18 mouse cellular contexts compared by ENCODE assay signal in genomic region chr11:101886436-101886835, GRCm38 (mm10). TPM values are rescaled to one million over a fixed set of nuclear protein-coding genes. Genes with fewer than 3 reads are reported as not detected.
DNase-seq lines count a peak whose midpoint lies in the region; ATAC-seq and TF ChIP-seq lines count a peak whose summit lies in the region.
"Had no signal": no experiment of that assay in that cellular context is flagged by ENCODE, and none has a peak within 500 bp of the region (broad histone marks: within the 10 kb centered on the region; RNA-seq: fewer than 3 reads in every experiment).

No protein-coding gene starts in this region.

- no peak overlapping the region for H3K4me3 ChIP-seq in heart, adult 2 months
- no peak overlapping the region for H3K4me3 ChIP-seq in hindbrain, embryonic 13.5 days
- no peak overlapping the region for H3K4me3 ChIP-seq in hindbrain, postnatal 0 days (ENCODE audit: low read length)
- no peak overlapping the region for H3K4me3 ChIP-seq in midbrain, embryonic 10.5 days
- H3K4me3 ChIP-seq in midbrain, embryonic 15.5 days, result no peak overlapping the region
- H3K4me3 ChIP-seq: embryonic facial prominence, embryonic 13.5 days; forebrain, embryonic 13.5 days; neural tube, embryonic 12.5 days; stomach, embryonic 15.5 days had no signal

- no peak for TF ChIP-seq POLR2A in heart, adult 2 months (IDR thresholded peaks at IDR 0.05; ENCODE audit: insufficient read depth, low read depth, low read length)

- H3K27ac ChIP-seq in heart, adult 2 months, result peak overlapping the region; percentile 56; the same call in 1 of the 2 replicates
- H3K27ac ChIP-seq in hindbrain, embryonic 13.5 days, result 0 out of 2 replicates have a peak overlapping the region, but pooled peaks have one; percentile 12
- H3K27ac ChIP-seq in hindbrain, postnatal 0 days, result no peak overlapping the region
- peak overlapping the region; percentile 30; the same call in 1 of the 2 replicates for H3K27ac ChIP-seq in midbrain, embryonic 10.5 days (replicated peaks)
- H3K27ac ChIP-seq in midbrain, embryonic 15.5 days, result no peak overlapping the region
- H3K27ac ChIP-seq: embryonic facial prominence, embryonic 13.5 days; neural tube, embryonic 12.5 days had no signal

- intact Hi-C loops in heart, adult 2 months (cut with DNase I), result no loop called here
- intact Hi-C loops in heart, postnatal 14 days (cut with DNase I), result no loop called here

- DNase-seq in heart, adult 2 months, result no peak
- no peak for DNase-seq in heart, postnatal 14 days
- no peak for DNase-seq in hindbrain, postnatal 0 days (ENCODE audit: low spot score)
- DNase-seq in midbrain, embryonic 10.5 days (ENCODE audit: low spot score), result no peak
- no peak for DNase-seq in urinary bladder, postnatal 25 days (ENCODE audit: low spot score)
- no peak for DNase-seq in left cerebral cortex, adult 8-10 months (ENCODE audit: low spot score in 2 of 2)
- DNase-seq: adrenal gland, postnatal 36 days; kidney, adult 9 months; thymus, postnatal 4 days had no signal

- no peak for TF ChIP-seq EP300 in heart, adult 2 months (IDR thresholded peaks at IDR 0.05; ENCODE audit: insufficient read depth, low read depth, low read length)

- TF ChIP-seq CTCF in heart, adult 2 months (IDR thresholded peaks at IDR 0.05), result no peak
- TF ChIP-seq CTCF in hindbrain, postnatal 0 days (IDR thresholded peaks at IDR 0.05; ENCODE audit: low read depth), result no peak

- no peak overlapping the region for H3K9ac ChIP-seq in heart, adult 2 months (ENCODE audit: low read depth, low read length)
- H3K9ac ChIP-seq in hindbrain, embryonic 13.5 days, result no peak overlapping the region
- H3K9ac ChIP-seq in hindbrain, postnatal 0 days (replicated peaks; ENCODE audit: low read length), result no peak overlapping the region
- no peak overlapping the region for H3K9ac ChIP-seq in midbrain, embryonic 15.5 days
- H3K9ac ChIP-seq: embryonic facial prominence, embryonic 13.5 days; forebrain, embryonic 13.5 days; neural tube, embryonic 12.5 days; stomach, embryonic 15.5 days had no signal

- H3K36me3 ChIP-seq in heart, adult 2 months (ENCODE audit: control insufficient read depth, insufficient read depth, low read length), result no peaks in the 10 kb centered on the region
- H3K36me3 ChIP-seq in hindbrain, embryonic 13.5 days, result no peaks in the 10 kb centered on the region
- no peaks in the 10 kb centered on the region for H3K36me3 ChIP-seq in hindbrain, postnatal 0 days (ENCODE audit: insufficient read depth, low read length)
- no peaks in the 10 kb centered on the region for H3K36me3 ChIP-seq in midbrain, embryonic 10.5 days
- H3K36me3 ChIP-seq in midbrain, embryonic 15.5 days (replicated peaks), result no peaks in the 10 kb centered on the region
- H3K36me3 ChIP-seq: embryonic facial prominence, embryonic 13.5 days; G1E; neural tube, embryonic 12.5 days; stomach, embryonic 15.5 days had no signal

- H3K4me2 ChIP-seq in hindbrain, embryonic 13.5 days, result no peak overlapping the region
- H3K4me2 ChIP-seq in hindbrain, postnatal 0 days (ENCODE audit: low read depth, low read length), result no peak overlapping the region
- H3K4me2 ChIP-seq in midbrain, embryonic 15.5 days, result no peak overlapping the region
- H3K4me2 ChIP-seq: embryonic facial prominence, embryonic 13.5 days; forebrain, embryonic 13.5 days; neural tube, embryonic 12.5 days; stomach, embryonic 15.5 days had no signal

- no peaks in the 10 kb centered on the region for H3K79me2 ChIP-seq in heart, adult 2 months (replicated peaks; ENCODE audit: control insufficient read depth, insufficient read depth, low read length)

- 60% methylated on average over 12 of the region's 12 CpGs for WGBS in heart, adult 2 months
- WGBS in hindbrain, embryonic 13.5 days, result 76% methylated on average over 12 of the region's 12 CpGs
- WGBS in hindbrain, postnatal 0 days, result 76% methylated on average over 12 of the region's 12 CpGs
- WGBS in midbrain, embryonic 10.5 days, result 86% methylated on average over 12 of the region's 12 CpGs
- WGBS in midbrain, embryonic 15.5 days, result 88% methylated on average over 12 of the region's 12 CpGs

- no peak for ATAC-seq in hindbrain, embryonic 13.5 days (ENCODE audit: low FRiP score)
- no peak for ATAC-seq in hindbrain, postnatal 0 days
- ATAC-seq in midbrain, embryonic 15.5 days (replicated peaks), result no peak
- ATAC-seq: forebrain, embryonic 13.5 days; midbrain, embryonic 16.5 days had no signal

- H3K9me3 ChIP-seq in hindbrain, embryonic 13.5 days, result no peaks in the 10 kb centered on the region
- H3K9me3 ChIP-seq in hindbrain, postnatal 0 days (ENCODE audit: low read length), result no peaks in the 10 kb centered on the region
- no peaks in the 10 kb centered on the region for H3K9me3 ChIP-seq in midbrain, embryonic 10.5 days (replicated peaks)
- no peaks in the 10 kb centered on the region for H3K9me3 ChIP-seq in midbrain, embryonic 15.5 days
- H3K9me3 ChIP-seq: embryonic facial prominence, embryonic 13.5 days; forebrain, embryonic 13.5 days; G1E; neural tube, embryonic 12.5 days; stomach, embryonic 15.5 days had no signal

- H3K27me3 ChIP-seq in heart, adult 2 months (ENCODE audit: control insufficient read depth, insufficient read depth, low read length), result no peaks in the 10 kb centered on the region
- peaks cover 18% of the 10 kb centered on the region; the same call in 1 of the 2 replicates for H3K27me3 ChIP-seq in hindbrain, embryonic 13.5 days
- H3K27me3 ChIP-seq in hindbrain, postnatal 0 days (ENCODE audit: insufficient read depth, low read length), result no peaks in the 10 kb centered on the region
- H3K27me3 ChIP-seq in midbrain, embryonic 10.5 days (ENCODE audit: low read depth, poor library complexity, severe bottlenecking), result peaks cover 67% of the 10 kb centered on the region
- H3K27me3 ChIP-seq in midbrain, embryonic 15.5 days (replicated peaks), result no peaks in the 10 kb centered on the region
- H3K27me3 ChIP-seq: neural tube, embryonic 12.5 days had no signal

- H3K4me1 ChIP-seq in heart, adult 2 months (ENCODE audit: control insufficient read depth, insufficient read depth, low read length), result peaks cover 32% of the 10 kb centered on the region
- peaks cover 25% of the 10 kb centered on the region for H3K4me1 ChIP-seq in hindbrain, embryonic 13.5 days (replicated peaks)
- peaks cover 24% of the 10 kb centered on the region for H3K4me1 ChIP-seq in hindbrain, postnatal 0 days (ENCODE audit: insufficient read depth, low read length)
- peaks cover 52% of the 10 kb centered on the region for H3K4me1 ChIP-seq in midbrain, embryonic 10.5 days
- H3K4me1 ChIP-seq in midbrain, embryonic 15.5 days, result peaks cover 24% of the 10 kb centered on the region

RNA-seq across cellular contexts. Expression of gene Meox1, which starts 7.7 kb away (rescaled TPM):
- total RNA-seq in heart, adult 2 months (2021), result 1 to 10 TPM; 5.6 to 7.3 TPM
- polyA plus RNA-seq in heart, adult 2 months (2012; rRNA removed), result 7.2 and 15.1 TPM in 2 replicates
- total RNA-seq in heart, postnatal 14 days (2021), result 10 to 100 TPM; 13.4 to 18.0 TPM
- polyA plus RNA-seq in hindbrain, embryonic 13.5 days (2015; fragmentation: Nextera tagmentation; extraction: Ambion mirVana), result 0.43 and 0.56 TPM in 2 replicates
- total RNA-seq in hindbrain, postnatal 0 days (2014; rRNA removed), result 1.8 and 2.0 TPM in 2 replicates
- 0.69 and 0.73 TPM in 2 replicates for polyA plus RNA-seq in hindbrain, postnatal 0 days (2015; fragmentation: Nextera tagmentation; extraction: Ambion mirVana)
- 0.11 and 0.30 TPM in 2 replicates for polyA plus RNA-seq in midbrain, embryonic 10.5 days (2016; fragmentation: Nextera tagmentation; extraction: Ambion mirVana)
- polyA plus RNA-seq in midbrain, embryonic 15.5 days (2015; fragmentation: Nextera tagmentation; extraction: Ambion mirVana), result 0.57 and 0.75 TPM in 2 replicates
- under 1 TPM; 0.26 to 0.74 (median 0.54) TPM for total RNA-seq in left cerebral cortex, adult 8-10 months (2022)
- total RNA-seq: G1E; liver, adult 2 months had no signal
- polyA plus RNA-seq: G1E; liver, adult 2 months had no signal

Comparison
In these comparisons a context has a peak if more than half of its experiments do, and no peak if none do; other contexts are left out.
1. H3K27ac ChIP-seq: peak in heart, adult 2 months (single experiment), hindbrain, embryonic 13.5 days (single experiment) and midbrain, embryonic 10.5 days (single experiment); none in hindbrain, postnatal 0 days (single experiment) and midbrain, embryonic 15.5 days (single experiment).